Mouse (Mus musculus) thymus, adult 18-20 months (tissue): ENCODE measurements around the gene Olfm1.

Experiments used
- DNase-seq, 2 experiments: peaks; one replicate each; pipeline ENCODE4 v3.0.0; 2022; ENCODE audit warnings: mixed read lengths in 2 of 2

Gene Olfm1

DNA sequence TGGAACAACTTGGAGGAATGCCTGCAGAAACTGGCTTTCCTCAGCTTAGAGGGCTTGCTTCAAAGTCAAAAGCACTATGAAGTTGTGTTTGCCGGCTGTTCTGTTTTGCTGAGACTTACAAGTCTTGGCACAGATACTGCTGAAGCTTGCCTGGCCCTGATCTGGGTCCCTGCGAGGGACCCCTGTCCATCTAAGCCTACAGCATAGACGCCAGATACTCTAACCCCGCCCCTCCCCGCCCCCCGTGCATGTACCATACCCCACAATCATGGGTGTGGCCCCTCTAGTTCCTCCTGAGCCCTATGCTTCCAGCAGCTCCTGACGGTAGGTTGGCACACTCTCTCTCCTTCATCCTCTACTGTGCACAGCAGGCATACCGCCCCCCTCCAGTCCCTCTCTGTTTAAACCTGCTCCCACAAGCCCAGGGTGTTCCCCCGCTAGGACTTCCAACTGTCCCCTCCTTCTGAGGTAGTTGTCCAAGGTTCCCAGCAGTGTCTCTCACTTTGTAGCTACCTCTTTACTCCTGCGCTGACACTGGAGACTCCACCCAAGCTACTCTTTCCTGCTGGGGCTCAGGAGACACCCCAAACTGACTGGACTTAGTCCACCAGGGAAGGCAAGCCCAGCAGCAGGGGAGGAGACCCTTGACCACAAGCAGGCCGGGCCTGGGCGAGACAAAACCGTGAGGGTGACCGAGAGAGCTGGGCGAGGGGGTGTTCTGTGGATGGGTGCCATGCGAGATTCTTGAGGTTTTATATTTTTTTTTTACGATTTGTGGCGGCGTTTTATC, 12.1 kb downstream of the Olfm1 start:
- DNase-seq = no peak

DNA sequence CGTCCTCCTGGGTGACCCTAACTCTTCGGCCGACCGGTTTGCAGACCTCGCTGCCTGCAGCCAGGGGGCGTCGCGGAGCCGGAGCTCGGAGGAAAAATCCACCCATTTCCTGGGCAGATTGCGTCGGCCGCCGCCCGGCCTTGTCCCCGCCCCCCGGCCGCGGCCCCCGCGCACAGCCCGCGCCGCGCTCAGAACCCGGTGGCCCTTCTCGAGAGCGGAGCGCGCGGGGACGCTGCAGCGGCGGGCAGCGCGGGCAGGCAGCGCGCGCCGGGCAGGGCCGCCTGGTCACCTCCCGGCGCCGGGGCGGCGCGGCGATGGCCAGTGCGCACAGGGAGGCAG, 12.6 kb downstream of the Olfm1 start:
- DNase-seq = peak; percentile 26 to 28

DNA sequence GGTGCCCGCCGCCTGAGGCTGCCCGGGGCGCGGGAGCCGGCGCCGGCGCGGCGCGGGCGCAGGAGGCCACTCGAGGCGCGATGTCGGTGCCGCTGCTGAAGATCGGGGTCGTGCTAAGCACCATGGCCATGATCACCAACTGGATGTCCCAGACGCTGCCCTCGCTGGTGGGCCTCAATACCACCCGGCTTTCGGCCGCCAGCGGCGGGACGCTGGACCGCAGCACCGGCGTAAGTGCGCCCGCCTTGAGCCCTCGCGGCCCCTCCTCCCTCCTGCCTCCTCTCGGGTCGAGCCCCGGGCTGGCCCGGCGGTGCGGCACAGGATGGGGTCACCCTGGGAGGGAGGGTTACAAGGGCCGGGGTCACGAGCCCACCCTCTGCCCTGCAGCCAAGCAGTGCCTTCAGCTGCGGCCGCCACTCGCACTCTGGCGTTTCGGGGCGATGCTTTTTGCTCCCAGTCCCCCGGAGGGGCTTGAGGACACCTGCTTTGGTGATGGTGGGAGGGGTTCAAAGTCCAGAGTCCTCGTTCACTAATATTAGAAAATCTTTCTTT, 13.2 kb downstream of the Olfm1 start:
- DNase-seq = no peak

DNA sequence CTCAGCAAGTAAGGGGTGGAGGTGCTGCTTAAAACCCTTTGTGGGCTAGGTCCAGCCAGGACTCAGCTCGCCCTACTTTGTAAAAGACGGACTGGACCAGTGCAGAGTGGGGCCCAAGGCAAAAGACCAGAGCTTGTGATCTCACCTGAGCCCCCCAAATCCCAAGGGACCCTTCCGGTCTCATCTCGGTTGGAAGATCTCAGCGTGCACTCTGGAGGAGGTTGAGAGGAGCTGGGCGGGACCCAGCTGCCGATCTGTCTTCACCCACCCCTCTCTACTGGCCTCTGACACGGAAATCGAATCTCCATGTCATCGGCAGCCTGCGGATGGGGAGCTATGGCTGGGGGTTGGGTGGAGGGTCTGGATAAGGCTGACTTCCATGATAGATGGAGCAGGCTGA, 13.7 kb downstream of the Olfm1 start:
- DNase-seq = no peak

DNA sequence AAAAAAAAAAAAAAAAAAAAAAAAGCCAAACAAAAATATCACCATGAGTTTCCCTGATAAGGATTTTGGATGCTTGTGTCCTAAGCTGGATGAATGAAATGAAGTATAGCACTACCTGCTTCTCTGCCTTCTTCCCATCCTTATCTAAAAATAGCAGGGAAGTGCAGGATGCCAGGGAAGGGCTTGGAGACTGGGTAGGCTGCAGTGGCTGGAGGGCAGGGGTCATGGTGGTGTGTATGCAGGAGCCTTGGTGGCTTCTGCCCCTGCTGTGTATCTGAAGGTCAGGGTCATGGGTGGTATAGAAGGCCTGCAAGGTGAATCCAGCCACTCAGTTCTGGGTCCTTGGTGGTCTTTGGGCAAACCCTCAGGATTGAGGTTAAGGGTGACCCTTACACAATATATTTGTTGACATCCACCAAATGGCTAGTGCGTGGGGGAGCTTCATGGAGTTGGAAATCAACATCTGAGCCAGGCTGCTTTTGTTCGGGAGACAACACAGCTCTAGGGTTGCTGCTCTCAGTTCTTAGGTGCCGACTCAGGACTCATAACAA, 14.5 kb downstream of the Olfm1 start:
- DNase-seq = no peak

DNA sequence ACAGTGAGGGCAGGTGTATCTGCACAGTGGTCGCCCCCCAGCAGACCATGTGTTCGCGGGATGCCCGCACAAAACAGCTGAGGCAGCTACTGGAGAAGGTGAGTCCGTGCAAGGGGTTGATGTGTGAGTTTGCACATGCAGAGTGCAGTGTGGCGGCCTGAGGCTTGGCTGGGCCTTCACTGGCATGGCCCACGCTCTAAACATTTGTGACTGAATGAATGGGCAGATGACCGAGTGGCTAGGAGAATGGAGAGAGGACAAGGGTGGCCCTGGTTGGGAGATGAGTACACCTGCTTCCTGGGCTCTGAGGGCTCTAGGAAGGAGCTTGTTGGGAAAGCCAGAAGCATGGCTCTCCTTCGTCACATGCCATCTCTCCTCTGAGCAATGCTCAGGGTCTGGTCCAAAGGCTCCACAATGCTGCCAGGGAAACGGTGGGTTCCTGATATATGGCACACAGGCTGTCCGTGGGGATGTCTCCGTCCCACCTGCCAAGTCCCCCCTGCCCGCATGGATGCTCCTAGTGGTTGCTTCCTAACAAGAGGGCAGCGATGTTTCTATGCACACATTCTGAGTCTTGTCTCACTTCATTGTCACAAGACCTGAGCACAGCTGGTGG, 15.4 kb downstream of the Olfm1 start:
- no peak for DNase-seq

DNA sequence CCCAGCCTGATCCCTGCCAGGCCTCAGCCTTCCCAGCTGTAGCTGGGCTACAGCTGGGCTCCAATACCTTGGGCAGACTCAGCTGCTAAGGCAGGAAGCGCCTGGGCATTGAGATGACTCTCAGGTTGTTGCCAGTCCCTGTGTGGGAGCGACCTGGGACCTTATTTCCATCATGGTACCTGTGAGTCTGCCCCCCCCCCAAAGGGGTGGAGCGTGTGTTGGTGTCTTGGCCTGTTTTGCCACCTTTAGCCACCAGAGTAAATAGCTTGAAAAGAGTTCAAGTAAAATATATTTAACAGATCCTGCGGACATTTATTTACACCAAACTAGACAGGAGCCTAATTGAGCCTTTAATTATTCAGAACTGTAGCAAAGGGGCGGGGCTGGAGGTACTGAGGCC, 16.4 kb downstream of the Olfm1 start:
- no peak for DNase-seq

DNA sequence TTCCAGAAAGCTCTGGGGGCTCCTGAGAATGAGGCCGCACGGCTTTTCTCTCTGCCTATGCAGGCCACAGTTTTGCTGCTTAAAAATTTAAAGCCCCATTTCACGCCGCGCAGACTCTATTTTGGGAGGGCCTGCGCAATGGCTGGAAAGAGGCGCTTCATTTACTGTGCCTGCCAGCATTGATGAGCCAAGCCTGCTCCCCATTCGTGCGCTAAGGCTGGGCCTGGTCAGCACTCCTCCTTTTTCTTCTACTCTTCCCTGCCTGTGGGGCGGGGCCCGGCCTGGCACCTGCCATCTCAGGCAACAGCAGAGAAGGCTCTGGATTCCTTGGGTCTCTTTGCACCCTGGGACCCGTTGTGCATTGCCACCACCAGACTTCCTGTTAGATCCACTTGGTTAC, 16.9 kb downstream of the Olfm1 start:
- DNase-seq = no peak

DNA sequence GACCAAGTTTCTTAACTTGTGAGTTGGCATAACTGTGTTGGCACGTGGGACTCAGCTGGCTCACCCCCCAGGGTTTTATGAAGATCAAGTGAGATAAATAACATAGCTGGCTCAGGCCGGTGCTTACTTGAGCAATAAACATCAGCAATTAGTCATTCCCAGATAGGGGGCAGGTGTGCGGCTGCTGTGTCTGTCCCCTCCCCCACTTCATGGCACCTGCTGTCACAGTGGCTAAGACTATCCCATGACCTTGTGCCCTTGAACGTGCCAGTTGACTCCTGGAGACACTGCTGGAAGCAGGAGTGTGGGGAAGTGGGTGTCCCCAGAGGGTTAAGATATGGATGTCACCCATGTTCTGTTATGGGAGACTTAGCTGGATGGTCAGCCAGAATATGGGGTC, 17.5 kb downstream of the Olfm1 start:
- no peak for DNase-seq

DNA sequence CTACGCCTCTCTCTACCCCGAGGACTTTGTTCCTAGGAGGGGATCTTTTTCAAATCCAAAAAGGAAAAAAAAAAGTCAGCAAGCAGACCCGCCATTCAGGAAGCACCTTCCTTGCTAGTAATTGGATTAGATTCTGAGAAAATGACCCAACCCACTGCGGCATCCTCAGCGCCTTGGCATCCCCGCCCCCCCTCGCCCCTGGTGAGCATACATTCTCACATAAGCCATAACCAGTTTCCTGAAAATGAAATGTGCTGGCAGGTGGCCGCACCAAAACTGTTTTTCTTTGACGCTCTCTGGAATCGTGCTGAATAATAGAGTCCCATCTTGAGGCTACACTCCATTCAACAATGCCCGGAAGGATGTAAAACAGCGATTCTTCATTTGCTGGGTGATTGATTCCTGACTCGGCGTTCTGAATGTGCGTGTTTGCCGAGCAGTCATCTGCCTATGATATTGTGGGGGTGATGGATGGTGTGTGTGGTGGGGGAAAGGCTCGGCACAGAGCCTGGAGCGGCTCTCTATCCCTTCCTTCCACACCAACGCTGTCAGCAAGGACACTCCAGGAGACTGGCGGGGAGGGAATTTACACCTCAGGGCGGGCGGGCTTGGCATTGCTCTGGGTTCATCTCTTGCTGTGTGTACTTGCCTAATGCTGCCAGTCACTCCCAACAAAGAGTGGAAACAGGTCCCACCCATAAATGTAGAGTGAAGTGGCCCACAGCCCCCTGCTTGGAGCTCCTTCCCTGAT, 18.9 kb downstream of the Olfm1 start:
- DNase-seq = no peak

DNA sequence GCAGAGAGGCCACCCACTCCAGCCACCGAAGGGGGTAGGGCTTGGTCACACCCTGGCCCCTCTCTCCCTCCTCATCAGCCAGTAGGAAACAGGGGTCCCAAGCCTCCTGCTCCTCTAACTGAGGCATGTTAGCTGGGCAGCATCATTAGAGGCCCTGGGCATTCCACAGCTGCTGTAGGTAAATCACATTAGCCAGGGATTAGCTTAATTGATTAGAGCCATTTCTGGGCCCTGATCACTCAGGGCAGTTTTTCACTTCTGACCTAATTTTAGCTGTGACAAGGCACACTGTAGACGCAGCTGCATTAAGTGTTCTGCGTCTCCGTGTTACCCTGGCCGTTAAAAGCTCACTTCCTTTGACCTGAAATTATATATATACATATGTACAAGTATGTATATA, 20.1 kb downstream of the Olfm1 start:
- no peak for DNase-seq

DNA sequence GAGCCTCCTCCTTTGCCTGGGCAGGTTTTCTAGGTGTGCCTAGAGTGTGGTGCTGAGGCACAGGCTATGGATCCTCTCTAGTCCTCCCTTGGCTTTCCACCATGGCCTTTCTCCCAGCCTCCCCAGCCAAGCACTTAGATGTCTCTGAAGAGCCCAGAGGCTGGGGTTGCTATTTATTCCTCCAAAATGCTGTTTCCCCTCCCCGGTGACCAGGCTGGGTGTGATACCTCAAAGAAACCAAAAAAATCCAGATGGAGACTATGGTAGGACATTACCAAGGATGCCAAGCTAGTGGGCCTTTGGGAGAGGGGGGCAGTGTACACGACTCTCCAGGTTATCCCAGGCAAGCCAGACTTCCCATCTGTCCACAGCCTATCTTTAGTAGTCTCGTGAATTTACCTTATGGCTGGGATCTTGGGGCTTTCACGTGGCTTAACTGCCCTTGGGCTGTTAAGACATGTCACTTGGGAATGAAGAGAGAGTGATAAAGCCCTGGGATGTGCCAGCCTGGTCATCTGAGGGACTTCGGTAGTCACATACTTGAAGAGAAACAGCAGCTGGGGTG, 23.5 kb downstream of the Olfm1 start:
- DNase-seq = no peak

DNA sequence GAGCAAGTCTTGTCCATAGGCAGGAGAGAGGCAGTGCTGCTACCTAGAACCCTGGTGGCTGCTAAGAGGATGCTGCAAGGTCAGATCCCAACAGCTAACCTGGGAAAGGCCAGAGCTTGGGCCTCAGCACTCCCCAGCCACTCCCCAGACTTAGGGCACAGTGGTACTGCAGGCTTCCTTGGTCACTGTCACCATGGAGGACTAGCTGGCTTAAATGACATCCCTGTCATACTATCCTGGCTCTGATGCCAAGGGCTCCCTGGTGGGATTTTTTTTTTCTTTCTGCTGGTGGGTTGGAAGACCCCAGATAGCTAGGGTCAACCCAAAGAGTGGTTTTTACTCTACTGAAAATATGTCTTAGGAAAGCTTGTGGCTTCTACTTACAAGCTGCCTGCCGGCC, 25.0 kb downstream of the Olfm1 start:
- no peak for DNase-seq

DNA sequence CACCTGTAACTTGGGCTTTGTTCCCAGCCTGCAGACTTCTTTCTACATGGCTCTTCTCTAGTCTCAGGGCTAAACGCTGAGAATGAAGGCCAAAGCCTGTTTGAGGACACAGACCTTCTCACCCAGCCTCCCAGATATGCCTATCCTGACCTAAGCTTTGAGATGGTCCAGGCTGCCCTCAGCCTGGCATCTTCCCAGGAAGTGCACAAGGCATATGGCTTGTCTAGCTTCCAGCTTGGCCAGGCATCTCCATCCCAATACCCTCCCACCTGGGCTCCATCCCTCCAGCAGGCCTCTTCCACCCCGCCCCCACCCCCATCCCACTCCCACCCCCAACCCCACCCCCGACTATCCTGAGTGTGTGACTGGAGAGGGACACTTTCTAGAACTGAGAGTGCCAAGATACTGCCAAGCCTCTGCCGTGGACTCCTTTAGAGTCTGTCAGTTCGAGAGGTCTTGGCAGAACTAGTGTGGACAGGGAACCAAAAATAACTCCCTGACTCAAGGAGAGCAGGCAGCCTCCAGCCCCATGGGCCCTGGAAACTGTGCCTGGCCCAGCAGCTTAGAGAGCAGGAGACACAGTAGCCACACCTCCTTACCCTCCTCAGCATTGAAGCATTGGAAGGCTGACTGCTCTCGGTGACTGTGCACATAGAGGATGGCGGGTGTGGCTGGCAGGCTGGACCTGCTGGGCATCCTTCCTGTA, 26.0 kb downstream of the Olfm1 start:
- no peak for DNase-seq

DNA sequence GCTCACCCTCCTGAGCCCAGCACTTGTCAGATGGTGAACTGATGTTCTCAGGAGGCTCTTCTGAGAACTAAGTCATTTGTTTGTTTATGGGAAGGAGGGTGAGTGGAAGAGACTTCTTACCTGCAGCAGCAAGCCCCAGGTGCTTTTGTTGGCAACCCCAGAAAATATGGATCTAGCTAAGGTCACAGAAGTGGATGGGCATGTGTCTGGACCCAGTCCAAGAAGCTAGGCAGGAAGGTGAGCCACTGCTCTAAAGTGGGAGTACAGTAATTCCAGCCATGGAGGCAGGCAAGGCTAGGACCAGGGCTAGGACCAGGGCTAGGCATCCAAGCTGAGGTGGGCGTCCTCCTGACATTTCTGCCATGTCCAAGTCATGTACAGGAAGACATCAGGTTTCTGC, 26.8 kb downstream of the Olfm1 start:
- DNase-seq = no peak

DNA sequence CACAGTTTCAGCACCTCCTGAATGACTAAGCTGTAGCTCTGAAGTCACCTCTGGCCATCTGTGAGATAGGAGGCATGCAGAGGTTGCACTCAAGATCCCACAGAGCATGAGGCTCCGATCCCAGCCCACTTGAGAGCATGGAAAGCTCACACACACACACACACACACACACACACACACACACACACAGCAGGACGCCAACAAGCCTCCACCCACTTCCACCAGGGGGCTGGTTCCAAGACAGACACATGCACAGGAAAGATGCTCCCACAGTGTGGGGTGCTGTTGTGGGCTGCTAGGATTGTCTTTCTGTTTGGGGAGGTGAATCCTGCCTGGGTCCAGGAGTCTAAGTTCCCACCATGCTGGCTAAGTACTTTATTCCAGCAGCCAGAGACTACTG, 29.0 kb downstream of the Olfm1 start:
- no peak for DNase-seq

DNA sequence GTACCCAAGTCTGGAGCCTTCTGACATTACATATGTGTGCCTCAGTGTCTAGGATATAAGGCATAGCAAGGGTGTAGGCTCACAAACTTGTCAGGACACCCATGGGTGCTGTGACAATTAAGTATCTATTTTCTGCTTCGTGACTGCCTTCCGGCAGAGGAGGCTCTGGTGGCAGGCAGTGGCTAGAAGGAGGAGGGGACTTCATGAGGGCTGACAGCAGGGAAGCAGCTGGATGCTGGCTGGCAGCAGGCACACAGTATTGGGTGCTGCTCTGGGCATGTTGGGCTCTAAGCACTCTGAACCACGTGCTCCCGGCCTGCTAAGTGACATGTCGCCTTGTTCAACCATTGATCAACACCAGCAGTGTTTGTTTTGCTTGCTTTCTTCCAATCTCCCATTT, 32.0 kb downstream of the Olfm1 start:
- DNase-seq = no peak

DNA sequence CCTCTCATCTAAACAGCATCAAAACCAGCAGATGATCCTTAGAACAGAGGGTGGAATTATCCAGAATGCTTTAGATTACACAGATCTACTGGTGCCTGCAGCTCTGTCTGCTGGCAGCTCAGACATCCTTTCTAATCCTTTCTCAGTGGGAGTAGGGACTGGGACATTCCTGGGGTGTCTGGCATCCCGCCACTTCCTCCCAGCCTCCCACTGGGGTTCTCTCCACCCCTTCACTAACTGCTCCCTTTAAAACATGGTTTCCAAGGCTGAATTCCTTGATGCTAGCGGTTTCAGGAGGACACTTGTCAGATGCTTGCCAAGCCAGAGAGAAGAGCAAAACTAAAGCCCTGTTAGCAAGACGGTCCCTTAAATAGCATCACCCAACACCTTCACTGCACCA, 33.1 kb downstream of the Olfm1 start:
- no peak for DNase-seq

DNA sequence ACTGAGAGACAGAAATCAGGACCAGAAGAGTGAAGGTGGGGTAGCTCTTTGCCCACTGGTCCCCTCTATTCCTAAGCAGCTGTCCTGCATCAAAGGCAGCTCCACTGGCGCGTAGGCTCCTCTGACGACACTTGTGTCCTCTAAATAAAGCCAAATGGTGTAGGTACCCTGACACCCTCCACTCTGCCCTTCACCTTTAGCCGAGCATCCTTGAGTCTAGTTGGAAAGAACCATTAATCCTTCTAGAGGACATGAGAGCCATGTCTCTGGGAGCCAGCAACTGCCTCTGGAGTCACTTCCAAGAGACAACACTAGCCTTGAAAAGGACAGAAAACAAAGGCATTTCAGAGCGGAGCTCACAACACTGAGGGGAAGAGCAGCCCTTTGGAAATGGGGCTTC, 34.2 kb downstream of the Olfm1 start:
- DNase-seq = no peak

DNA sequence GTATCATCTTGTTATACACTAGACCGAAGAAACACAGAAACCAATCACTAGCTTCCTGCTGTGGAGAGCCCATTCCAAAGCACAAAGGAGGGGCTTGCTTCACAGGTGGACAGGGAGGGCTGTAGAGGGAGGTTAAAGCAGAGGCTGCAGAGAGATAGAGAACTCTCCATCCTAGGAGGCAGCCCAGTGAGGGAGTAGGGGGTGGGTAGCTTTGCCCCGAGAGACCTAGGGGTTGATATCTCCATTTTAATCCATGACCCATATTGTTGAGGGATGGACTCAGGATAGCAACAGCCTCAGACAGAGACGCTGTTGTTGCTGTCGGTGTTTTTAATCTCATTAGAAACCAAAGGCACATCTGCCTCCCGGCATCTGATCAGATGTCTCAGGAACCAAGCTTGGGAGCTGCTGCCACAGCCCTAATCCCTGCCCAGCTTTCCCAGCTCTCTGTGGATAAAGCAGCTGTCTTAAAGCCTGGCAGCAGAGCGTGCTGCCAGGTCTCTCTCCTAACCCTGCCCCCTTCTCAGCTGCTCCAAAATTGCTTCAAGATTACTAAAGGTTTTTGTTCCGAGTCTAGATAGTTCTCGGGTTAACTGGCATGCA, 34.9 kb downstream of the Olfm1 start:
- DNase-seq = no peak

DNA sequence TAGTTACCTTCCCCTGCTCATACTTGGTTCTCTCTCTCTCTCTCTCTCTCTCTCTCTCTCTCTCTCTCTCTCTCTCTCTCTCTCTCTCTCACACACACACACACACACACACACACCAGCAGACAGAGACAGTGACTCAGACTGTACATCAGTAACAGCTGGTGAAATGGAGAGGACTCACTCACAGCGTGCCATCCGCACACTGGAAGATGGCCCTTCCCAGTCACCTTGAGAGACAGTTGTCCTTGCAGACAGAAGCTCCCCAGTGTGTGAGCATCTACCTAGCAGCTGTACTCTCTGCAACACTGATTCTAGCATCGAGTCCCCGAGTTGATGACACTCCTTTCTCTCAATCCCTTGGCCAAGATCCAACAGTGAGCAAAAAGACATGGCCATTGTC, 35.6 kb downstream of the Olfm1 start:
- no peak for DNase-seq

DNA sequence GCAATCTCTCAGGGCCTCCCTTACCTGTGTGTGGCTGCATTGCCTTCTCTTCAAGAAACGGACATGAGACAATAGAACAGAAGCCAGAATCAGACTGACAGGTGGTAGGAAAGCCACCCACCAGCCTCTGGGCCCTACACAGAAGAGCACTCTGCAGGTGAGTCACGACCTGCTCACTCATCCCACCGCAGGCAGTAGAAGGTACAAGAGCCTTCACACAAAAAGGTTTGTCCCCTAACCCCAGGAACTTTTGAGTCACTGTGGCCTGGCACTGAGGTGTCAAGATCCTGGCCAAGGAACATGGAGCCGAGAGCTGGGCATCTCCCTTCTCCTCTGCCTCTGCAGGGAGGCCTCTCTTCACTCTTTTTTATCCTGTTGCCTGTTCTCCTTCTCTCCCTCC, 42.3 kb downstream of the Olfm1 start:
- DNase-seq = no peak
